Mouse (Mus musculus) embryo, embryonic 10 days (tissue): ENCODE measurements around the gene Nlrp2.

ENCODE experiments used
- DNase-seq: peaks from one replicate; pipeline ENCODE4 v3.0.0-alpha.2; 2015; ENCODE audit warnings: low spot score

The Nlrp2 gene

DNA sequence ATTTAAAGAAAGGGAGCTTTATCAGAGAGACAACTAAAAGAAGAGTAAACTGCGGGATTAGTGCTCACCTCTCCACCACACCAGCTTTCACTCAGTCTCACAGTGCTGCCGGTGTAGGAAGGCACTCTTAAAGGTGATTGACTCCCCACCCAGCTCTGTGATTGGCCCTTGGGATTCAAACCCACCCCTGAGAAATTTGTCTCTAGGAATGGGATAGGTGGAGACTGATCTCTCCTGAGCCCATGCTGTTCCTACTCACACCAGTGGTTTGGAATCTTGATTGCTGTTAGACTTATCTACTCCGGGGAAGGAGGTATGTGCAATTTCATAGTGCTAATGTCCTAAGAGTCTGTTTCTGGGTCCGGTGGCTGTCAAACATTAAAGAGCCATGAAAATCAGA, at the start of gene Nlrp2:
Nlrp2 (minus strand) TSS at position 101 of the 400 bp plus-strand sequence.
- no peak for DNase-seq

DNA sequence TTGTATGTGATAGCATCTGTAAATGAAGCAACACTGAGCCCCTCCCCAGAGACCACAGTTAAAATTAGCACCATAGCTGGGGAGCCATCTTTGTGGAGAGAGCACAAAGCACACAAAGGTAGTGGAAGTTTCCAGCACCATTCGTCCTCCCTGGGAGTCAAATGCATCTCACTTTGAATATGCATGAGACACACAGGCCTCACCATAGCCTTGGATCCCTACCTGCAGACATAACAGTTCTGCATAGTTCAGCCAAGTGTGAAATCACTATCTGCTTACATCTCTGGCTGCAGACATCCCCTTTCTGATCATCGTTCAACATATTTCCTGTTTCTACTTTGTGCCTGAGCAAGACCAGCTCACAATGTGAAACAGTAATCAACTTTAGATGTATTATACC, 15.9 kb upstream of the Nlrp2 start:
- no peak for DNase-seq

GRCm38 (mm10) chr7:5363599-5363998, 12.8 kb upstream of the Nlrp2 start:
- DNase-seq: no peak

- no peak for DNase-seq
These were observed 598 bp downstream of the Nlrp2 start, which contains the start of gene Gm5065 for GRCm38 (mm10) chr7:5350237-5350636. Gene Gm5065 (plus strand): TSS chr7:5350537.

GRCm38 (mm10) chr7:5327511-5327910, 23.3 kb downstream of the Nlrp2 start:
- no peak for DNase-seq

DNA sequence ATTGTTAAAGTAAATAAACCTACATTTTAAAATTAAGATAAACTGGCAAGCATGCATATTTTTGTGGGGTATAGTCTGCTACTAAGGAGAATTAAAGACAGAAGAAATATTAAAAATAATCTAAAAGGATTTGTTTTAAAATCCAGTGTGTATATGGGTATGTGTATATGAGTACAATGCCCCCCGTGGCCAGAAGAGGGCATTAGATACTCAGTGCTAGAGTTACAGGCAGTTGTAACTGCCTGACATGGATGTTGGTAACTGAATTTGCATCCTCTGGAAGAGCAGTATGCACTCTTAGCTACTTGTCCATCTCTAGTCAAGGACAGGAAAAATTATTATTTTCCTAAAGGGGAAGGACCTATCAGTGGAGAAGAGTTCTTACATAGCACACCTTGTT, 62.6 kb downstream of the Nlrp2 start:
- no peak for DNase-seq

DNA sequence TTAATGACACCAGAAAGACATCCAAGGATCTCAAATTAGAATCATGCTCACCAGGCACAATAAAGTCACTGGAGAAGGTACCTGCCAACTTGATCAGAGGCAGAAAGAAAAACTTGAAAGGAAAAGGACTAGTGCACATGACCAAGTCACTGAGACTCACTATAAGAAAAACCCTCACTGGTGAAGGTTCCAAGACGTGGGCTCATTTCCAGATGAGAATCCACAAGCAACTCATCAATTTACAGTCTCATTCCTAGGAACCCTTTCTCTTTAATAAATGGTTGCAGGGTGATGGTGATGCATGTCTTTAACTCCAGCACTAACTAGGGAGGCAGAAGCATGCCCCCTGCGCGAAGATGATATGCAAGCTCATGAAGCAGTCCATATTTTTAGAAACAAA, 87.8 kb downstream of the Nlrp2 start:
- DNase-seq: no peak
